Mouse (Mus musculus) layer of hippocampus, postnatal 10 days (tissue): ENCODE results near the gene Naga. TPM values are rescaled to one million over a fixed set of nuclear protein-coding genes. Genes with fewer than 3 reads are reported as not detected.
"Not testable (repeated sequence)": the region's sequence is repeated elsewhere in the genome, so short reads cannot be mapped to it uniquely, and the experiment has no call there.

Experiments
- DNase-seq, 2 experiments: peaks; one replicate each; pipeline ENCODE4 v3.0.0; 2021; ENCODE audit warnings: low spot score in 2 of 2
- long read RNA-seq: library from polyadenylated mRNA; stranded (forward); transcript quantifications from one replicate; pipeline ENCODE4 v2.0.0, GENCODE M21; 2023
- total RNA-seq, 2 experiments: library from RNA; stranded (reverse); gene quantifications; 2 replicates each; pipeline ENCODE4 v1.2.3; 2021

Gene Naga
- total RNA-seq = 10 to 100 TPM; 36.9 to 43.3 TPM
- long read RNA-seq, transcript Naga-201 (10 exons, 1,913 nt) = major isoform, 15 of 31 reads
- long read RNA-seq, partial matches to known transcripts = 3 of 31 reads
- long read RNA-seq, other reads (novel, unspliced or antisense) = 12 of 31 reads

DNA sequence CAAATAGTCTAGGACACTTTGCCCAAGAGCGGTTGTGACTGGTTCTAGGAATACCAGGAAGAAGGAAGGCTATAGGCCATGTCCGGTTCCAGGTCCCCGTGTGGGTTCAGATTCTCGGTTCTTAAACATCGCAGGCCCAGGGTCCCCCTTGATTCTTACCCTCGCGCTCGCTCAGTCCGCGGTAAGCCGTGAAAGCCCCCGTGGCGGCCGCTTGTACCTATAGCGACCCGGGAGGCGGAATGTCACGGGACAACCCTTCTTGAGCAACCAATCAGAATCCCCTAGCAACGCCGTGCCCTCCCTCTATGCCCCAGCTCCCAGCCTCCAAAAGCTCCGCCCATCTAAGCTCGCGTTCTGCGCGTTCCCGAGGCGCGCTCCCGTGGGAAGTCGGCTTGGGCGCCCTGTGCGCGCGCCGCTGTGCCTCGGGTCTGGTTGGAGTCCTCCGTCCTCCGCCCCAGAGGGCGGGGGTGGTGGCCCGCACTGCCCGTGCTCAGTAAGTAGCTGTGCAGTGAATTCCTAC, at the start of gene Naga, which contains the start of the genes Pheta2 and Smdt1:
Gene Naga (minus strand): TSS at position 333 of the 520 bp plus-strand sequence.
Gene Pheta2 (plus strand): TSS at position 350 of the 520 bp plus-strand sequence.
Gene Smdt1 (plus strand): TSS at position 367 of the 520 bp plus-strand sequence.
- DNase-seq = peak; percentile 95 to 97

- no peak for DNase-seq
Observed at GRCm38 (mm10) chr15:82385729-82386128, 47.0 kb upstream of the Naga start.

- no peak for DNase-seq
Observed at GRCm38 (mm10) chr15:82382441-82382840, 43.7 kb upstream of the Naga start.

DNA sequence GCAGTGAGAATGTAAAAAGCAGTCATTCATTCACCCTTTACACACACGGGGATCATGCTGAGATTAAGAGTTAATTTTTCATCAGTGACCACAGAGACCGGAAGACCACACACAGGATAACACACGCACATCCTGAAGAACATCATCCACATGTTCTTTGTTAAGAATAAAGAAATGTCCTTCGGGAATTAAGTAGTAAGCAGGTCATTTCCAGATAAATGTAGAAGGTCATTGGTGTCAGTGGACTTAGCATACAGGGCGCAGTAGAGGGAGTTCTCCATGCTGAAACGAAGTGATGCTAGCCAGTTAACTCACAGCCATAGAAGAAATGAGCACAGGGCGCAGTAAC, 42.0 kb upstream of the Naga start:
- no peak for DNase-seq

- peak; percentile 43 to 61 for DNase-seq
Observed at GRCm38 (mm10) chr15:82379871-82380713, 41.4 kb upstream of the Naga start, which contains the start of gene Cyp2d22. TSS of gene Cyp2d22 (minus strand) at chr15:82380260.

GRCm38 (mm10) chr15:82379511-82379870, 40.8 kb upstream of the Naga start:
- no peak for DNase-seq

DNA sequence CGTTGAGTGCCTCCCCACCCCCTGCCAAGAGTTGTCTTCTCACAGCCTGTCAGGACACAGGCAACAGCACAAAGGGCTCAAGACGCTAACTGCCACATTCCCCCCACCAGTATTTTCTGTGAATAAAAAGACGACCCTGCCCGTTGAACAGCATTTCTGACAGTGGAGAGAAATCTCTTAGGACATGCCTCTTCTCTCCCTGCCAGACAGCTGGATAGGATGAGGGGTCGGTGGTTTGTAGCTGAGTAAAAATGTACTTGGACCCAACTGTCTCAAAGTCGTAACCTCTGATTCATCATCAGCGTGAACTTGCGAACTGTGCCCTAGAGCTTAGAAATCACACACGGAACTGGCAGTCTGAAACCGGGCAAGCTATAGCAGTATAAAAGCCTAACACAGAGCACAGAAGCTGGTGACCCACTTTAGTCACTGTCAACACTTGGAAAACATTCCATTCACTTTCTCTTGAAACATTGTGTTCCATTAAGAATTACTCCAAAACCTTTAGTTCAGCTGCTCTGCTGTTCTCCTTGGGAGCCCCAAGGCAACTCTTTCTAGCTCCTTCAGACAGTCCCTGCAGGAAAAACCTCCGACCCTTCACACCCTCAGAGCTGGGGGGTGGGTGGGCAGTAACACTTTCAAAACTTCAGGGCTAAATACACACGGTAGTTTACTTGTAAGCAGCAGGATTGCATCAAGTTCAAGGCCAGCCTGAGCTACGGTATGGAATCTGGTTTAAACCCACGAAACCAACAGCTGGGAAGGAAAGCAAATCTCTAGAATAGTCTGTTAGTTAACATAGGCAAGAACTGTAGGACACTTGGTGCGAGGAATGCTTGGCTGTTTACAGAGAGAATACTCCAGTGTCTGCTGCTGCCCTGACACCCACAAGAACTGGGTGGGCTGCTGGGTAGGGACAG, 39.8 kb upstream of the Naga start:
- peak in 1 of 2 experiments; percentile 12 for DNase-seq

DNA sequence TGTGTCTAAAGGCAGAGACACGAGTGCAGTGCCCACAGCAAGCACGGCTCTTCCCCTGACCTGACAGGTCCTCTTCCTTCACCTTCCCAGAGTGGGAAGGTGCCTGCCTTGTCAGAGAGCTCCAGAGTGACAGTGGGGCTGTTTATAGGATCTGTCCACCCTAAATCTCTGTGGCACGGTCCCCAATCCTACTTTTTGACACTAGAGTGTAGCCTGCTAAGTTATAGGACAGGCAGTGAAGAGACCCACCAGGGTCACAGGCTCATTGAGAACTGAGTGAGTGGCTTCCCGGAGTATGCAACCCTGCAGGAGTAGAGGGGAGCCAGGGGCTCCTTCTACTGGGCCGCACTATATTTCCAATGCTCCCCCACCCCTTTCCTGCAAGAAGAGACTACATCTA, 39.0 kb upstream of the Naga start:
- DNase-seq = no peak

DNA sequence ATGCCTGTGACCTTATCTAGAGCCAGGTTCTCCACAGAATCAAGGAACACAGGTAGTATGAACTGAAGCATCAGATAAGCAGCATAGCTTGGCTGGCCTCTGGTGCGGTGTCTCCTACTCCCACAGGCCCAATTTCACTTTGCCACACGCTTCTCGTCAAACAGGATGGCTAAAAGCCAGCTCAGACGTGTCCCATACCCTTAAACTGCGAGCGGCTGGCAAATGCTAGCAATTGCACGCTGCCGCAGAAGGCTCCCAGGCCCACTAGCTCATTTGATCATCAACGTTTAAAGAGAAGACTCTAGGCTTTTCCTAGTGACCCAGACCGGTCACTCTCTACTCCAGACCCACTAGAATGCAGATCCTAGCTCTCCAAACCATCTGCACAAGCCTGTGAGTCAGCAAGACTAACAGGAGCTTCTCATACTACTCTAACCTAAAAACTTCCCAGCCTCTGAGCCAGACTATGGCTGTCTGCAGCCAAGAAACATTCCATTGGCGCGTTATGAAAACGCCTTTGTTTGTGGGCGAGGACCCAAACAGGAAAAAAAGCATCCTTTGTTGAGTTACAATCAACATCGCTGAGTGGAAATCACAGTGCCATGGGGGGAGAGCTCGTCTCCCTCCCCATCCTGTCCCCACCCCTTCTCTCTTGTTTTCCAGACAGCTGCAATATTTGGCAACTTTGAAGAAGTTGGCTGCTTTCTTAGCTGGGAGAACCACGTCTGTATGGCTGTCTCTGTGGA, 37.8 kb upstream of the Naga start:
- peak; percentile 61 to 66 for DNase-seq

GRCm38 (mm10) chr15:82375855-82376254, 37.1 kb upstream of the Naga start:
- DNase-seq = no peak

DNA sequence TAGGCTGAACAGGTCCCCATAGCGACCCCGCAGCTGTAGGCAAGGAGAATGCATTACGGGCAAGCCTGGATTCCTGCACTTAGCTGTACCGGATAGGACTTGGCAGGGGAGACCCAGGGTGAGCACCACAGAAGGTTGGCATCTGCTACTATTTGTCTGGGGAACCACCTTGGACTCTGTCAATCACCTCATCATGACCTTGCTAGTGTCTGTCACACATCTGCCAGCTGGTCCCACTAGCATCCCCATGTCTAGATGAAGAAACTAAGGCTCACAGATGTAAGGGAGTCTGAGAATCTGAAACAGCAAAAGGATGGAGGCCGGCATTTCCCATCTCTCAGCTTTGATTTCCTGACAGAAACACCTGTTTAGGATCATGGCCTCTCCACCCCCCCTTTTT, 35.7 kb upstream of the Naga start:
- DNase-seq = no peak

DNA sequence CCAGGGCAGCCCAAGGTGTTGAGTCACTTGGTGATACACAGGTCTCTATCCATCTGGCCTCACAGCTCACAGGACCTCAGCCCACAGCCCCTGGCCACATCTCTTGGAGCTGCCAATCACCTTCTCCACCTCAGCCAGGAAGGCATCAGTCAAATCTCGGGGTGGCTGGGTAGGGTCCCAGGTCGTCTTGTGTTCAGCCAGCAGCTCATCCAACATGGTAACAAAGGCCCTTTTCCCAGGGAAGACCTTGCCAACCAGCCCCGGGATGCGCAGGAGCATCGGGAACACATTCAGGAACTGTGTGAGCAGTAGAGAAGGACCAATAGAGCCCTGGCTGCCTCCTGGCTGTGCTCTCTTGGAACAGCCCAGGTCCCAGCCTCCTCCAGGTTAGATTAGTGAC, 34.3 kb upstream of the Naga start:
- no peak for DNase-seq

DNA sequence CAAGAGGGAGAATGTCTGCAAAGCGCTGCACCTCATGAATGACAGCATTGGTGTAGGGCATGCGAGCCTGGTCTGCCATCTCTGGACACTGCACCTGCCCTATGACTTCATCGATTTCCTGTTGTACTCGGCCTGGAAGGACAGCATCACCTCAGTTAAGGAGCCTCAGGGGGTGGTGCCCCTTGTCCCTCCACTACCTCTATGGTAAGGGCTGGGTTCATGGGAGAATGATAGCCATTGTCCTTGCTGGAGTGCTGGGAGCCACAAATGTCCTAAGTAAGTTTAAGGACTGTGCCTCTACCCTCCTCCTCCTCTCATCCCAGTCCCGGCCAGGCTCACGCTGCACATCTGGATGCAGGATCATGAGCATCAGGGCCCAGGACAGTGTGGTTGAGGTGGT, 33.7 kb upstream of the Naga start:
- no peak for DNase-seq

DNA sequence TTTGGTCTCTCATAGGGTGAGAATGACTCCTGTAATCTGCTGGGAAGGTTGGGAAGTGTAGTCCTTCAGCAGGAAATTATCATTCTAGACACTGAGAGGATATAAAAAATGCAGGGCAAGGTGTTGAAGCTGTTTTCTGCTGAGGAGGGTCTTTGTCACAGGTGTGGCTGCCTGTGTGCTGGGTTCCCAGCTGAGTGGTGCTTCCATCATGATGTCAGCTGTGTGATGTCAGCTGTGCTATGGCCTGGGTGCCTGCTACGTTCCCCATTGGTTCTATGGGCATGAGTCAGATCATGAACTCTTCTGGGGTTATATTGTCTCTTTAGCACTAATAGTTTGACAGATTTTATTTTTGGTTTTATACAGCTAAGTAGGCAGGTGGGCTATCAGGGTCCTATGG, 30.1 kb upstream of the Naga start:
- no peak for DNase-seq

- DNase-seq = no peak
Observed at GRCm38 (mm10) chr15:82368146-82368545, 29.4 kb upstream of the Naga start.

DNA sequence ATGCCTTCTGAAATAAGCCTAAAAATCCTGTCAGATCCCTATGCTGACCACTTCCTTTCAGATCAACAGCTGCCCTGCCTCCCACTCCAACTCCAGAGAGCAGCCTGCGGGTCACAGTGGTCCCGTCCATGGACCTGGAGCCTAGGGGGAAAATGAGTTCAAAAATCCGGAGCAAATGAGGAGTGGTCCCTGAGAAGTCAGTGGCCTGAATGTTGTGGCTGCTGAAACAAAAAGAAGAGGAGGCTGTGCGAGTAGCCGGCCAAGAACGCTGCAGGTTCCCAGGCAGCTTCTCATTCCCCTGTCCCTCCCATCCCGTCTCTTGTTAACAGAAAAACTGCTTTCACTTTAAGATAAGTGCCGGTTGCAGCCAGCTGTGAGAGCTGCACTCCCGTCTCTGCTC, 25.8 kb upstream of the Naga start:
- not testable (repeated sequence) for DNase-seq

DNA sequence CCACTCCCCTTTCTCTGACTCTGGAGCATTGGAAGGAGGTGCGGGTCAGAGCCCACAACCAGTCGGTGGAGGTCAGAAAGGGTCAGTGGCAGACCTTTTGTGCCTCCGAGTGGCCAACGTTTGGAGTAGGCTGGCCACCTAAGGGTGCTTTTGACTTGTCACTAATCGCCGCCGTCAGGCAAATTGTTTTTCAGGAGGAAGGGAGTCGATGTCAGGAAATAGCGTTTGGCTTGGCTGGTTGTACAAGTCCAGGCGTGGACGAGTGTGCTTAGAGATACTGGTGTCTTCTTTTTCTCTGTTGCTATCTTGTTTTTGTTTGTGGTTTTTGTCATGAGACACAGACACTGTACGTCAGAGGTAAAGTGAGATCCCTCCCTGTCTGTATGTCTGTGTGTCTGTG, 25.1 kb upstream of the Naga start:
- DNase-seq = not testable (repeated sequence)

- peak in 1 of 2 experiments; percentile 6 for DNase-seq
Observed at GRCm38 (mm10) chr15:82362234-82362633, 23.5 kb upstream of the Naga start.

DNA sequence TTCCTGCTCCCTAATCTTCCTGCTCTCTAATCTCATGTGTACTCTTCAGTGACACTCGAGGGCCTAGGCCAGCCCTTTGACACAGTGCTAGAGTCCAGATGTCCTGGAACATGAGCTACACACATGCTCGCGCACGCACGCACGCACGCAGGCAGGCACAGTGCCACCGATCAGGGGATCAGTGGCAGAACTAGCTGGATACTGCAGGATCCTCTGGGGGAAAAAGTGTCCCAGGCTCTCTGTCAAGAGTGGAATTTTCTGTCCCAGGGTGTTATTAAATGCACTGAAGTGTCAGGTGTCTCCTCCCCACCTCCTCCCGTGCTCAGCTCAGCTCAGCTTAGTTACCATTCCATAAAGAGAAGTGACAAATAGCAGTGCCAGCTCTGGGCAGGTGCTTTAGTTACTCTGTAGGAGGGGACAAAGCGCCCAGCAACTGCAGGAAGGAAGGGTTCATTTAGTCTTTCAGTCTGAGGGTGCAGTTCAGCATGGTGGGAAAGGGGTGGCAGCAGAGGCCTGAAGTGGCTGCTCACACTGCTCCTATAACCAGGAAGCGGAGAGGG, 22.8 kb upstream of the Naga start:
- DNase-seq = peak in 1 of 2 experiments; percentile 37
